In the genomic region with DNA sequence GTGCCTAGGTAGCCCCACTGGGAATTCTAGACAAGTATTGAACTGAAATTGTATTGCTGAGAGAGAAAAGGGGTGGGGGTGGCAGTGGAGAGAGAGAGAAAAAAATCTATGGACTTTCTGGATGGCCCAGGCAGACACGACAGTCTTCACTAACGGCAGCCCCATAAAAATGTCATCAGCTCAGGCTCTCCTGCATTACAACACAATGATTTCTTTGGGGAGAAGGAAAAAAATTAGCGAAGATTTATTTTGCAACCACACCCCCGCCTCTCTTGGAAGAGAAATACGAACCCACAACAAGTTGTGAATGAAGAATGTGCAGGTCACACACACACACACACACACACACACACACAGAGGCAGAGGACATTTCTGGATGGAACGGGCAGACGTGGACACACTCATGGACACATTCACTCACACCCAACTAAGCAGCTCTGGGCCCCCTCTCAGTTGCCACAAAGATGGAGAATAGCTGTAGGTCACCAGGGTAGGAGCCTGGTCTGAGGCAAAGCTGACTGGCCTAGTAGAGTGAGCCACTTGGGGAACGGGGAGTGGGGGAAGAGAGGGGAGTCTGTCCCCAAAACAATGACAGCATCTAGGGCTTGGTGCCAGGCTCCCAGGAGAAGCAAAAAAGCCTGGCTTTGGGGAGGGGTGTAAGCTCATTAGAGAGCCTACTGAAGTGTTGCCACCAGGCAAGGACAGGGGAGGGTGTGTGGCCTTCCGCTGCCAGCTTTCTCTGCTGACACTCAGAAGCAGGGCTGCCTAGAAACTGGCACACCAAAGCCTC, we compare ENCODE assay signal across 8 mouse cellular contexts.
A peak's percentile ranks its signal among the peaks of the same experiment; 100 is the strongest.
DNase-seq lines count a peak whose midpoint lies in the region; ATAC-seq and TF ChIP-seq lines count a peak whose summit lies in the region.

No protein-coding gene starts in this region.

- no peaks in the 10 kb centered on the region for H3K36me3 ChIP-seq in lung, postnatal 0 days (ENCODE audit: insufficient read depth, low read length)
- H3K36me3 ChIP-seq in hindbrain, embryonic 13.5 days, result no peaks in the 10 kb centered on the region
- H3K36me3 ChIP-seq in limb, embryonic 13.5 days, result no peaks in the 10 kb centered on the region

- TF ChIP-seq CTCF in lung, postnatal 0 days (IDR thresholded peaks at IDR 0.05), result no peak

- peak; percentile 59 for DNase-seq in lung, postnatal 0 days (ENCODE audit: low spot score)
- DNase-seq in lung, adult 18-20 months, result no peak
- peak; percentile 30 to 42 for DNase-seq in right cerebral cortex, postnatal 36 days (ENCODE audit: low spot score in 2 of 2)
- no peak for DNase-seq in testis, postnatal 14 days (ENCODE audit: low spot score)
- no peak for DNase-seq in kidney, postnatal 36 days
- no peak for DNase-seq in T-cell, adult 2 months (ENCODE audit: low spot score)

- no peaks in the 10 kb centered on the region for H3K27me3 ChIP-seq in lung, postnatal 0 days (replicated peaks; ENCODE audit: insufficient read depth, low read length)
- H3K27me3 ChIP-seq in hindbrain, embryonic 13.5 days, result no peaks in the 10 kb centered on the region
- H3K27me3 ChIP-seq in limb, embryonic 13.5 days, result no peaks in the 10 kb centered on the region

- no peak for TF ChIP-seq EP300 in lung, postnatal 0 days (IDR thresholded peaks at IDR 0.05)

- no peak overlapping the region for H3K4me3 ChIP-seq in lung, postnatal 0 days (ENCODE audit: low read depth, low read length)
- no peak overlapping the region for H3K4me3 ChIP-seq in hindbrain, embryonic 13.5 days
- no peak overlapping the region for H3K4me3 ChIP-seq in limb, embryonic 13.5 days

- H3K27ac ChIP-seq in lung, postnatal 0 days (ENCODE audit: low read length), result no peak overlapping the region
- peak overlapping the region; percentile 81 for H3K27ac ChIP-seq in hindbrain, embryonic 13.5 days
- H3K27ac ChIP-seq in limb, embryonic 13.5 days, result no peak overlapping the region

- peaks cover under 1% of the 10 kb centered on the region for H3K4me1 ChIP-seq in lung, postnatal 0 days (ENCODE audit: insufficient read depth, low read depth, low read length)
- peaks cover 40% of the 10 kb centered on the region for H3K4me1 ChIP-seq in hindbrain, embryonic 13.5 days (replicated peaks)
- peaks cover 54% of the 10 kb centered on the region for H3K4me1 ChIP-seq in limb, embryonic 13.5 days

- H3K4me2 ChIP-seq in lung, postnatal 0 days (replicated peaks; ENCODE audit: low read depth, low read length), result no peak overlapping the region
- peak overlapping the region; percentile 30 for H3K4me2 ChIP-seq in hindbrain, embryonic 13.5 days
- H3K4me2 ChIP-seq in limb, embryonic 13.5 days (replicated peaks), result no peak overlapping the region

- peak; percentile 25; the same call in 1 of the 2 replicates for ATAC-seq in lung, postnatal 0 days
- peak; percentile 77 for ATAC-seq in hindbrain, embryonic 13.5 days (ENCODE audit: low FRiP score)
- 0 out of 2 replicates have a peak, but pooled peaks have one; percentile 37 for ATAC-seq in limb, embryonic 13.5 days (ENCODE audit: low FRiP score, low read depth)

- 51% methylated on average over 9 of the region's 9 CpGs for WGBS in lung, postnatal 0 days
- WGBS in hindbrain, embryonic 13.5 days, result 30% methylated on average over 9 of the region's 9 CpGs
- WGBS in limb, embryonic 13.5 days, result 36% methylated on average over 9 of the region's 9 CpGs

- H3K9ac ChIP-seq in lung, postnatal 0 days (replicated peaks; ENCODE audit: low read depth), result no peak overlapping the region
- no peak overlapping the region for H3K9ac ChIP-seq in hindbrain, embryonic 13.5 days
- H3K9ac ChIP-seq in limb, embryonic 13.5 days, result no peak overlapping the region

- H3K9me3 ChIP-seq in lung, postnatal 0 days (ENCODE audit: low read length), result no peaks in the 10 kb centered on the region
- H3K9me3 ChIP-seq in hindbrain, embryonic 13.5 days, result no peaks in the 10 kb centered on the region
- H3K9me3 ChIP-seq in limb, embryonic 13.5 days, result no peaks in the 10 kb centered on the region

Comparison
In these comparisons a context has a peak if more than half of its experiments do, and no peak if none do; other contexts are left out.
1. DNase-seq: peak in lung, postnatal 0 days (single experiment) and right cerebral cortex, postnatal 36 days (2 of 2); none in lung, adult 18-20 months (0 of 2), testis, postnatal 14 days (single experiment), kidney, postnatal 36 days (0 of 2) and T-cell, adult 2 months (single experiment).
2. ATAC-seq: peak in every context shown above with its lines; median percentile 77 in hindbrain, embryonic 13.5 days; 37 in limb, embryonic 13.5 days; 25 in lung, postnatal 0 days.